Mouse (Mus musculus) embryonic facial prominence, embryonic 12.5 days (tissue): ENCODE measurements around the gene Stk25. TPM values are rescaled to one million over a fixed set of nuclear protein-coding genes. Genes with fewer than 3 reads are reported as not detected.

ENCODE experiments used
- ATAC-seq: fragments of 200-750 bp; cut with Nextera tagmentation; 2 replicates; pipeline ENCODE4 v1.8.0; 2017; ENCODE audit not compliant: insufficient number of reproducible peaks, insufficient read depth, low FRiP score, low TSS enrichment
- H3K27ac ChIP-seq: fragments of 300-500 bp; sonication (generic); 2 replicates; pipeline ENCODE4 v1.5.1; 2016; ENCODE audit warnings: mild to moderate bottlenecking
- H3K27me3 ChIP-seq: fragments of 300-500 bp; sonication (generic); 2 replicates; pipeline ENCODE4 v1.6.1; 2016; ENCODE audit warnings: mild to moderate bottlenecking, moderate library complexity
- H3K36me3 ChIP-seq: fragments of 300-500 bp; sonication (generic); 2 replicates; pipeline ENCODE4 v1.6.1; 2016; ENCODE audit warnings: mild to moderate bottlenecking
- H3K4me1 ChIP-seq: fragments of 300-500 bp; sonication (generic); 2 replicates; pipeline ENCODE4 v1.6.1; 2016
- H3K4me2 ChIP-seq: fragments of 300-500 bp; sonication (generic); replicated peaks from 2 replicates; pipeline ENCODE4 v1.6.1; 2016; ENCODE audit warnings: mild to moderate bottlenecking, moderate library complexity
- H3K4me3 ChIP-seq: fragments of 300-500 bp; sonication (generic); 2 replicates; pipeline ENCODE4 v1.5.1; 2016; ENCODE audit warnings: mild to moderate bottlenecking
- H3K9ac ChIP-seq: fragments of 300-500 bp; sonication (generic); 2 replicates; pipeline ENCODE4 v1.6.1; 2016; ENCODE audit warnings: mild to moderate bottlenecking, moderate library complexity
- H3K9me3 ChIP-seq: fragments of 300-500 bp; sonication (generic); 2 replicates; pipeline ENCODE4 v1.6.1; 2016; ENCODE audit warnings: mild to moderate bottlenecking, moderate library complexity
- WGBS: fragments of 180-500 bp; shearing (Covaris S2); methylation state at CpG from one replicate; pipeline ENCODE4 v1.1.7; 2016; 5-methylcytosine and 5-hydroxymethylcytosine counted together
- polyA plus RNA-seq: library from polyadenylated mRNA; unstranded; fragments of >200 nt; fragmentation: Nextera tagmentation; extraction: Ambion mirVana; gene quantifications from 2 replicates; pipeline ENCODE4 v1.2.1, GENCODE M21; 2016

The Stk25 gene
- polyA plus RNA-seq, 1 experiment from 2014 or later: 196 TPM

GRCm38 (mm10) chr1:93691106-93691505 lies 32.6 kb upstream of the Stk25 start:
- no peak for ATAC-seq
- H3K4me3 ChIP-seq: no peak overlapping the region
- H3K27ac ChIP-seq: no peak overlapping the region
- no peak overlapping the region for H3K4me2 ChIP-seq
- peaks cover 9% of the 10 kb centered on the region; the same call in 1 of the 2 replicates for H3K4me1 ChIP-seq
- H3K9ac ChIP-seq: no peak overlapping the region
- 0 out of 2 replicates have a peak, but pooled peaks cover 7% of the 10 kb centered on the region for H3K36me3 ChIP-seq
- H3K27me3 ChIP-seq: 0 out of 2 replicates have a peak, but pooled peaks cover 5% of the 10 kb centered on the region
- H3K9me3 ChIP-seq: no peaks in the 10 kb centered on the region
- 91% methylated on average over 8 of the region's 8 CpGs for WGBS

GRCm38 (mm10) chr1:93689901-93690496 lies 31.5 kb upstream of the Stk25 start:
- no peak for ATAC-seq
- Histone ChIP-seq H3K27me3 (peaks cover 11% of the 10 kb centered on the region; the same call in 1 of the 2 replicates), H3K4me3 (no peak overlapping the region), H3K9ac (no peak overlapping the region), H3K9me3 (no peaks in the 10 kb centered on the region), H3K4me1 (peaks cover 9% of the 10 kb centered on the region; the same call in 1 of the 2 replicates), H3K27ac (no peak overlapping the region), H3K4me2 (no peak overlapping the region), H3K36me3 (0 out of 2 replicates have a peak, but pooled peaks cover 3% of the 10 kb centered on the region)
- WGBS: 83% methylated on average over 7 of the region's 7 CpGs

- Histone ChIP-seq H3K4me1 (peaks cover 9% of the 10 kb centered on the region; the same call in 1 of the 2 replicates), H3K4me2 (no peak overlapping the region), H3K27me3 (peaks cover 11% of the 10 kb centered on the region; the same call in 1 of the 2 replicates), H3K9me3 (no peaks in the 10 kb centered on the region), H3K36me3 (0 out of 2 replicates have a peak, but pooled peaks cover 3% of the 10 kb centered on the region), H3K4me3 (no peak overlapping the region), H3K9ac (no peak overlapping the region), H3K27ac (no peak overlapping the region)
- no peak for ATAC-seq
- WGBS: 81% methylated on average over 8 of the region's 8 CpGs
Measured at GRCm38 (mm10) chr1:93688154-93688553, 29.7 kb upstream of the Stk25 start.

GRCm38 (mm10) chr1:93686961-93687320 lies 28.5 kb upstream of the Stk25 start:
- ATAC-seq: no peak
- WGBS: 60% methylated on average over 3 of the region's 3 CpGs
- peaks cover 9% of the 10 kb centered on the region; the same call in 1 of the 2 replicates for H3K4me1 ChIP-seq
- peak overlapping the region; percentile 59 for H3K4me3 ChIP-seq
- H3K36me3 ChIP-seq: 0 out of 2 replicates have a peak, but pooled peaks cover 3% of the 10 kb centered on the region
- no peak overlapping the region for H3K9ac ChIP-seq
- H3K27ac ChIP-seq: no peak overlapping the region
- H3K27me3 ChIP-seq: peaks cover 11% of the 10 kb centered on the region; the same call in 1 of the 2 replicates
- H3K9me3 ChIP-seq: no peaks in the 10 kb centered on the region
- H3K4me2 ChIP-seq: peak overlapping the region; percentile 90

DNA sequence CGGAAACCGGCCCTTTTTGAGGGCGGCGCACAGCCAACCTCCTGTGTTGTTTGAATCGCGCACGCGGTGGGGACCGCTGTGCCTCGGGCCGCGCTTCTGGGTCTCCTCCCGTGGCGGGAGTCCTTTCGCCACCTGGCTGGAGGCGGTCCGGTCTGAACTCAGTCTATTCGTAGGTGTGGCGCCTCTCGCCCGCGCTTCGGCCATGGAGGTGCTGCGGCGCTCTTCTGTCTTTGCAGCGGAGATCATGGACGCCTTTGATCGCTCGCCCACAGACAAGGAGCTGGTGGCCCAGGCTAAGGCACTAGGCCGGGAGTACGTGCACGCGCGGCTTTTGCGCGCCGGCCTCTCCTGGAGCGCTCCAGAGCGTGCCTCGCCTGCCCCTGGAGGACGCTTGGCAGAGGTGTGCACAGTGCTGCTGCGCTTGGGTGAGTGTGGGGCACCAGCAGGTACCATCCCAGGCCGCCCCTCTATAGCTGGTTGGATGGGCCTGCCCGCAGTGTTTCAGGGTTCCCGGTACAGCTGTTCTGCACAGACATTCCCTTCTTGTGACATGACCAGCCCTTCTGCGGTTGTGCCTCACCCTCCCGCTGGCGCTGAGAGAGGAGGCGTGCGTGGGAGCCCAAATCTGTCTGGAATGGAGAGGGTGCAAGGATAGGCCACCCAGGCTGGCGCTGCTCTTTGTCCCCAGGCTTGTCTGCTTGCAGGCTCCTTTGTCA lies 27.9 kb upstream of the Stk25 start:
- Histone ChIP-seq H3K9ac (peak overlapping the region; percentile 68), H3K27me3 (peaks cover 11% of the 10 kb centered on the region; the same call in 1 of the 2 replicates), H3K9me3 (no peaks in the 10 kb centered on the region; the same call in 1 of the 2 replicates), H3K36me3 (0 out of 2 replicates have a peak, but pooled peaks cover 3% of the 10 kb centered on the region), H3K4me3 (peak overlapping the region; percentile 59), H3K4me1 (peaks cover 9% of the 10 kb centered on the region; the same call in 1 of the 2 replicates), H3K27ac (peak overlapping the region; percentile 30; the same call in 1 of the 2 replicates), H3K4me2 (peak overlapping the region; percentile 90)
- ATAC-seq: peak; percentile 78
- 3% methylated on average over 51 of the region's 51 CpGs for WGBS

DNA sequence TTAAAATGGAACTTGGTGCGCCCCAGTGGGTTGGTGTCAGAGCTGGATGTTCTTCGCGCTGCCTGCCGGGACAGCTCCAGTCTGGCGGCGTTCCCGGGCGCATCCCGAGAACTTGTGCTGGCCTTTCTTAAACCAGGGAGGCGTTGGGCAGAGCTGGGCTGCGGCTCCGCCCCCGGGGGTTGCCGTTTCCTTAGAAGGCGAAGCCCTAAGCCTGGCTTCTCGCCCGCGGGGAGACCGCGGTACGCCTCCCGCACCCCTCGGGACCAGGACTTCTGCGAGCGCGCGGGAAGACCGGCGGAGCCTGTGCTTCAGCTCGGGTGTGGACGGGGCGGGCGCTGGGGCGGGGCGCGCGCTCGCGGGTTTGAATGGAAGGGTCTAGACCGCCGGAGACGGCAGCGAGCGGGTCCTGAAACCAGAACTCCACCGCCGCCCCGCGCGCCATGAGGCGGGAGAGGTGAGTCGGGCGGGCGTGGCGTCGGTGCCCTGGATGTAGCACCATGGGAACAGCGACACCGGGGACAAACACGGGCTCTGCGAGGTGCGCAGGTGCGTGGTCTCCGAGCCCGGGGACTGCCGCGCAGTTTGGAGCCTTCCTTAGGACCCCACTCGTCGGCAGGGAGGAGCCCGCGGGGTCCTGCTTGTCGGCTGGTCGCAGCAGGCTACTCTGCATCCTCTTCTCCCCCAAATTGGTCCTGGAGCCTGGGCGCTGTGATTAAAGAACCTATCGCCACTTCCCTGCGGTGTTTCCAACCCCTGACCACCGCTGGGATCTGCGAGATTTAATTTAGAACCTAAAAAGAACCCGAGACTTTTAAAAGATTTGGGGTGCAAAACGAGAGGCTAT lies 27.2 kb upstream of the Stk25 start, which contains the start of gene Bok:
Gene Bok, plus strand, starts transcription at position 260 of the 844 bp plus-strand sequence.
- Histone ChIP-seq H3K4me2 (peak within 1 kb of the TSS; percentile 90), H3K4me3 (peak within 1 kb of the TSS; percentile 59), H3K9ac (peak within 1 kb of the TSS; percentile 68), H3K9me3 (no peaks in the 10 kb centered on the region; the same call in 1 of the 2 replicates), H3K36me3 (0 out of 2 replicates have a peak, but pooled peaks cover 3% of the 10 kb centered on the region), H3K4me1 (peaks cover 9% of the 10 kb centered on the region; the same call in 1 of the 2 replicates), H3K27me3 (peaks cover 11% of the 10 kb centered on the region; the same call in 1 of the 2 replicates), H3K27ac (peak within 1 kb of the TSS; percentile 30; the same call in 1 of the 2 replicates)
- ATAC-seq: peak; percentile 30; the same call in 1 of the 2 replicates
- under 1% methylated on average over 77 of the region's 78 CpGs for WGBS

DNA sequence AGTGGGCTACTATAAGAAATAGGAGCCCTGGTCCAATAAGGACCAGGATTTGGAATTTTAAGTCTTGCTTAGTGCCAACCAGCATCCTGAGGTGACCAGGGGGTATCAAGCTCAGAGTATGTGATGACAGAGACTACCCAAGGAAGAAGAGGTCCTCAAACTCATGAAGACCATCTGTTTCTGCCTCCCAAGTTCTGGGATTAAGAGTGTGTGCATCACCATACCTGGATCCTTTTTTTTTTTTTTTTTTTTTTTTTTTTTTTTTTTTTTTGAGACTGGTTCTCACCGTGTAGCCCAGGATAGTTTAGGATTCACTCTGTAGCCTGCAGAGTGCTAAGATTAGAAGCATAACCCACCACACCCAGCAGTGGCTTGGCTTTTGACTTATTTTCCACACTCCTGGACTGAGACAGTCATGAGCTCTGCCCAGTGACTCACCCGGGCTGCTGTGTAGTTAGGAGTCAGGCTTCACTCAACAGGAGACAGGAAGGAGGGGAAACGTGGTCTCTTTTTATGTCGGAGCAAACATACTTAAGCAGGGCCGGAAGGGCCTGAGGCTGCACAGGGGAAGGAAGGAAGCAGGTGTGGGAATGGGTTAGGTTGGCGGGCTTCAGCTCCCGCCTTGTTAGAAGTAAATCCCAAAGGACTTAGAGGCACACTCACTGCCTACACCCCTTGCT lies 21.6 kb upstream of the Stk25 start:
- no peaks in the 10 kb centered on the region; the same call in 1 of the 2 replicates for H3K9me3 ChIP-seq
- no peak overlapping the region for H3K4me2 ChIP-seq
- WGBS: 58% methylated on average over 7 of the region's 7 CpGs
- no peaks in the 10 kb centered on the region for H3K4me1 ChIP-seq
- H3K27me3 ChIP-seq: no peaks in the 10 kb centered on the region
- no peak overlapping the region for H3K27ac ChIP-seq
- H3K4me3 ChIP-seq: no peak overlapping the region
- no peaks in the 10 kb centered on the region for H3K36me3 ChIP-seq
- ATAC-seq: no peak
- no peak overlapping the region for H3K9ac ChIP-seq

DNA sequence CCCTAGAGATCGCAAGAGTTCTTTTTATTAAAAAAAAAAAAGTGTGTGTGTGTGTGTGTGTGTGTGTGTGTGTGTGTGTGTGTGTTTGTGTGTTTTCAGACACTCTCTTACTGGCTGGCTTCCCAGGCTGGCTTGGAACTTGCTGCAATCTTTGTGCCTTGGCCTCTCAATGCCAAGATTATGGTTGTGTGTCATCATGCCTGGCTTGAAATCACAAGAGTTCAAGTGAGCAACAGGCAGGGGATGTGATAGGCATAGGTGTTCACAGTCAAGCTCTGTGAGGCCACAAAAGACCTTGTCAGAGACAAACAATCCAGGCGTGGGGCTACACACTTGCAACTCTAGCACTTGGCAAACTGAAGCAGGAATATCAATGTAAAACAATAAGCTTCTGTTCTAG lies 19.9 kb upstream of the Stk25 start:
- no peaks in the 10 kb centered on the region; the same call in 1 of the 2 replicates for H3K9me3 ChIP-seq
- H3K4me2 ChIP-seq: no peak overlapping the region
- H3K9ac ChIP-seq: no peak overlapping the region
- no peak for ATAC-seq
- H3K27me3 ChIP-seq: no peaks in the 10 kb centered on the region
- H3K27ac ChIP-seq: no peak overlapping the region
- no peaks in the 10 kb centered on the region for H3K36me3 ChIP-seq
- 51% methylated on average over 2 of the region's 2 CpGs for WGBS
- H3K4me1 ChIP-seq: no peaks in the 10 kb centered on the region
- H3K4me3 ChIP-seq: no peak overlapping the region

DNA sequence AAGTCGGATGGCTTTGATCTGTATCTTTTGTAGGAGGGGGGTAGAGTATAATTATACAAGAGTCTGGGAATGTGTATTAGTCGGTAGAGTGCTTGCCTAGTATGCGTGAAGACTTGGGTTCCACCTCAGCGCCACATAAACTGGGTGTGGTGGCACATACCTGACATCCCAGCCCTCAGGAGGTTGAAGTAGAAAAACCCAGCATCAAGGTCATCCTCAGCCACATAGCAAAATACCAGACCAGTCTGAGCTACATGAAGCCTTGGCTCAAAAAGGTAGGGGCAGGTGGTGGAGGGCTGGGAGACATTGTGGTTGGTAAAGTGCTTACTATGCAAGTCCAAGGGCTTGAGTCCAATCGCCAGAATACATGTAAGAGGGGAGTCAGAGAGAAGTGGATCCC lies 14.2 kb upstream of the Stk25 start:
- H3K9ac ChIP-seq: no peak overlapping the region
- H3K4me1 ChIP-seq: peaks cover 12% of the 10 kb centered on the region; the same call in 1 of the 2 replicates
- H3K4me2 ChIP-seq: no peak overlapping the region
- no peaks in the 10 kb centered on the region for H3K27me3 ChIP-seq
- no peaks in the 10 kb centered on the region for H3K36me3 ChIP-seq
- H3K27ac ChIP-seq: no peak overlapping the region
- no peak for ATAC-seq
- H3K9me3 ChIP-seq: no peaks in the 10 kb centered on the region
- no peak overlapping the region for H3K4me3 ChIP-seq
- 88% methylated on average over 5 of the region's 5 CpGs for WGBS

DNA sequence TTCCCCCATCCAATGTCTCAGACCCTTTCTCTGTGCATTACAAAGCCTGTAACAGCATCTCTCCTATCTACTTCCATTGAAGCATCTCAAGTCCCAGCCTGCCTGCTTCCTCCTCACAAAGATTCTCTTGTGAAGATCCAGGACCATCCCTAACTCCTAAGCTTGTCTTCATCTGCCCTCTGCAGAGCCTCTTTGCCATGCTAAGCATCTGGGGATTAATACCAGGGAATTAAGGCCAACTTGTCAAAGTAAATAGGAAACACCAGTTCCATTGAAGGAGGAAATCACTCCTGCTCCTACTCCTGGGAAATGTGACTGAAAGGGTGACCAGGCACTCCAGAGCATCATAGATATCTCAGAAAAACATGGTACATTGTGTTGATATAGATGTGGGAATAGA lies 11.5 kb upstream of the Stk25 start:
- Histone ChIP-seq H3K4me2 (no peak overlapping the region), H3K9ac (no peak overlapping the region), H3K27ac (no peak overlapping the region), H3K4me3 (no peak overlapping the region), H3K27me3 (no peaks in the 10 kb centered on the region), H3K36me3 (no peaks in the 10 kb centered on the region), H3K9me3 (no peaks in the 10 kb centered on the region), H3K4me1 (peaks cover 12% of the 10 kb centered on the region; the same call in 1 of the 2 replicates)
- ATAC-seq: no peak
